Mouse (Mus musculus): ENCODE results near the gene Slc30a9.

DNA sequence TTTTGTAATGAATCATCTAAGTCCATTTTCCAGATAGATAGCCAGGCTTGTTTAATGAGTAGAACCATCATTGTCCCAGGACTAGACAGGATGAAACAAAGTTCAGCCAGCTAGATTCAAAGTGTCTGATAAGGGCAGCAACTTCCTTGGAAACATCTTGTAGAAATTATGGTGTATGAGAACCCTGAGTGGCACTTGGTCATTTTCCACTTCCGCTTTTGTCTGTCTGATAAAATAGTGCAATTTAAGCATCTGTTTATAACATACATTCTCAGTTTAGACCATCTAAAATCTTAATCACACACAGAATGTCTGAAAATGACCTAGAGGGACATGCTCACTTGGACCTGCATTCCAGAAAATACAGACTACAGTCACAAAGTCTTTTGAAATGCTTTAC lies 2.9 kb upstream of the Slc30a9 start:
- TF ChIP-seq EP300 (optimal IDR thresholded peaks at IDR 0.05) (no peak), CTCF (IDR thresholded peaks at IDR 0.05; ENCODE audit: low read depth) (no peak)
